Mouse (Mus musculus): Measurements from ENCODE around the gene Cacng3.

DNA sequence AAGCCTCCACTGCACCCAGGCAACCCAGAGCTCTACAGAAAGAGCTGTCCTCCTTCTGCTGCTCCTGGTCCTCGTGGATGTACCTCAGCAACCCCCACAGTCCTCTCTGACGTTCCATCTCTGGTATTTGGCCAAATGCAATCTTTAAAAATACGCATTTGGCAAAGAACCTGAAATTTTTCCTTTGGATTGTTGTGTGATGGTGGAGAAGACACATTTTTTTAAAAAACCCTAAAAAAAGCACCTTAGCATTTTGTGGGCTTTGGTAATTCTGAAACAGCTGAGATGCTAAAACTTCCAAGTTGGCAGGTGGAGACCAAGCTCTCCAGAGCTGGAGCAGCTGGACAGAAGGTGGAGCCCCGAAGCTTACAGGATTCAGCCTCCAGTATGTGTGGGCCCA lies 32.2 kb downstream of the Cacng3 start:
- no peak for TF ChIP-seq POLR2A (IDR thresholded peaks at IDR 0.05; ENCODE audit: control insufficient read depth, low read depth, low read length)
- no peak for TF ChIP-seq CTCF (IDR thresholded peaks at IDR 0.05; ENCODE audit: control insufficient read depth, insufficient read depth, insufficient replicate concordance, low read depth, low read length)
